Mouse (Mus musculus) heart, adult 2 months (tissue): Measurements from ENCODE around the gene Bean1.

Source experiments
- CTCF ChIP-seq: fragments of 200-600 bp; IDR thresholded peaks from 2 replicates; pipeline ENCODE4 v1.8.1; 2022; ENCODE audit warnings: antibody characterized with exemption, mild to moderate bottlenecking, moderate library complexity
- EP300 ChIP-seq: fragments of 200-500 bp; IDR thresholded peaks from 2 replicates; pipeline ENCODE4 v1.6.1; 2011; ENCODE audit warnings: low read depth, low read length, control low read depth; ENCODE audit not compliant: insufficient read depth
- POLR2A ChIP-seq: fragments of 200-500 bp; IDR thresholded peaks from 2 replicates; pipeline ENCODE4 v1.6.1; 2011; ENCODE audit warnings: mild to moderate bottlenecking, low read depth, low read length, control low read depth; ENCODE audit not compliant: insufficient read depth

DNA sequence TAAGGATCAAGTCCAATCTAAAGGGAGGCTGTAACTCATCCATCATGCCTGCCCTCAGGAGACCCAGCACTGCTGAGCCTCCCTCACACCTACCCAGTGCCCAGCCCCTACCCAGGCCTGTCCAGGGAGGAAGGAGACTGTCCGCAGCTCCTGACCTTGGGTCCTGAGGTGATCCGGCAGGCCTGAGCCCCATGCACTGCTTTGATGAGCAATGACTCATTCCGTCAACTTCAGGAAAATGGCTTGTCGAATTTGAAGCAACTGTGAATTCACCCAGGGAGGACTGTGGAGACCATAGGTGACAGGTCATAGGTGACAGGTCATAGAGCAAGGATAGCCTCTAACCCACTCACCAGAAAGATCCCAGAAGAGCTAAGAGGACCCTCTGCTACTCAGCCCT is 26.9 kb upstream of the Bean1 start:
- no peak for TF ChIP-seq CTCF
- no peak for TF ChIP-seq POLR2A
- TF ChIP-seq EP300, result no peak
